Mouse (Mus musculus): ENCODE results near the gene Atg10. TPM values are rescaled to one million over a fixed set of nuclear protein-coding genes. Genes with fewer than 3 reads are reported as not detected.

Atg10 gene
- polyA plus RNA-seq, 1 experiment from 2014 or later, result 14.7 TPM

DNA sequence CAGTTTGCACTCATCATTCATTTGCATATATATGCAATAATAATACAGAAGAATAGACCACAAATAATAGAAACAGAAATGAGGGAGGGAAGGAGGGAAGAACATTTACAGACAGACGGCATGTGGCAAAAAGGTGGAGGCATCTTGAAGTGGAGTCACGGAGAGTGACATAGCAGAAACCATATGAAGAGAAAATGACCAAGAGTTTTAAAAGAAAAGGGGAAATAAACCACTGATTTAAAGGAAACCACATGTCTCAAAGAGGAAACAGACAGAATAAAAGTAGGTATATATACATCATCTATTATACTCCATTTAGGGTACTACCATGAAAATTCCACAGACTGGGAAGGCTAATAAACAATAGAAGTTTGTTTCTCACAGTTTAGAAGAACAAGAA lies 239.7 kb downstream of the Atg10 start:
- WGBS, result 83% methylated on average over 2 of the region's 2 CpGs
- Histone ChIP-seq H3K4me3 (ENCODE audit: low read length) (no peak overlapping the region), H3K27me3 (ENCODE audit: control insufficient read depth, insufficient read depth, low read depth, low read length) (no peaks in the 10 kb centered on the region)

DNA sequence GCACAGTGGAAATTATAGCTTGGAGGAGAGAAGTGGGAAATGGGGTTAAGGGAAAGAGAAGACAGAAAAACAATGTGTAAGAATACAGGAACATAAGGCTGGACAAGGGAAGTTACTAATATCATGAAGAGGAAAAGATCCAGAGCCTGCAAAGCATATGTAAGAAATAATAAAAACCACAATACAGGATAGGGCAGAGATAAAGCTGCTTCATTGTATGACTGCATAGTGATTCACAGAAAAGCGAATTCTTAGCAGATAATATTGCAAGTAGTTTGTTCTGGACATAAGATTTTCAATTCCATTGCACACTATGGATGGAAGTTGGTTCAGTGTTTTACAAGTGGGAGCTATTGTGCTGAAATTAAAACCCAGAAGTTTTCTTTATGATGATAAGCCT lies 242.0 kb downstream of the Atg10 start:
- Histone ChIP-seq H3K4me1 (replicated peaks; ENCODE audit: control insufficient read depth, insufficient read depth, low read length) (no peaks in the 10 kb centered on the region; the same call in 1 of the 2 replicates), H3K27me3 (ENCODE audit: control insufficient read depth, insufficient read depth, low read depth, low read length) (no peaks in the 10 kb centered on the region), H3K27ac (ENCODE audit: low read length) (no peak overlapping the region), H3K9me3 (ENCODE audit: control insufficient read depth, low read length) (no peaks in the 10 kb centered on the region), H3K4me2 (ENCODE audit: low read depth, low read length) (no peak overlapping the region), H3K4me3 (ENCODE audit: low read length) (no peak overlapping the region), H3K9ac (ENCODE audit: low read length) (no peak overlapping the region), H3K36me3 (ENCODE audit: control insufficient read depth, insufficient read depth, low read length) (no peaks in the 10 kb centered on the region)
- 69% methylated on average over 1 of the region's 1 CpGs for WGBS
- no peak for ATAC-seq (ENCODE audit: low read depth)

More for the DNA sequence above, 239.7 kb downstream of the Atg10 start:
- H3K9ac ChIP-seq (ENCODE audit: low read length), result no peak overlapping the region
- no peak for ATAC-seq (ENCODE audit: low read depth)
- H3K27ac ChIP-seq (ENCODE audit: low read length), result no peak overlapping the region
- no peaks in the 10 kb centered on the region; the same call in 1 of the 2 replicates for H3K4me1 ChIP-seq (replicated peaks; ENCODE audit: control insufficient read depth, insufficient read depth, low read length)
- H3K9me3 ChIP-seq (ENCODE audit: control insufficient read depth, low read length), result no peaks in the 10 kb centered on the region
- H3K4me2 ChIP-seq (ENCODE audit: low read depth, low read length), result no peak overlapping the region
- no peaks in the 10 kb centered on the region for H3K36me3 ChIP-seq (ENCODE audit: control insufficient read depth, insufficient read depth, low read length)

DNA sequence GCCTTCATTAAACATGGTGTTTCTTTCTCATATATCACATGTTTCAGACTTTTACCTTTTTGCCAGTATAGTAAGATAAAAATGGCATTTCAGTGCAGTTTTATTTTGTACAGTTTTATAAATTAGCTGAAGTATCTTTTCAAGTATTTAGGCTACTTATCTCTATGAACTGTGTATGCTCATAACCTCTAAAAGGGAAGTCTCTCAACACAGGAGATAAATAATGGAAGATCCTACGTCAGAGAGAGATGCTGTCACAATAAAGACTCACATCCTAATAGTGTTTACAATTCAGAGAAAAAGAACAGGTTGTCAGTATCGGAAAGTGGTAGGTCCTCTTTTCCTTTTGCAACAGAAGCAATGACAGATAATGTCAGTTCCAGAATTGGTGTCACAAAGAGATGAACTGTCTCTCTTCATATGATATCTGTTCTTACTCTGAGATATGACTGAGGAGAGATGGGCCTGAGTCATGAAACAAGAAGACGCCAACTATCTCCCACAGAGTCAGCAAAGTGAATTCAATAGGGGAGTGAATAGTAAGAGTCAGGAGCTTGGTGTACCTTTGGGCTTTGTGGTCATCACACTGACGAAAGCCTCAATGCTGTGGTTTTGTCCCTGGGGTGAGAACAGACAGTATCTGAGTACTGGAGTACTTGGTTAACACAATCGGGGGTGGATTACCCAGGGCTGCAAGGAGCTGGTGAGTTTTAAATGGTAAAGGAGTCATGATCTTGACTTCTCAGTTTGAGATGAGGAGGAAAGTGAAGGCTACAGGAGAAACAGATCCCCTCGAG lies 242.7 kb downstream of the Atg10 start:
- Histone ChIP-seq H3K27me3 (ENCODE audit: control insufficient read depth, insufficient read depth, low read depth, low read length) (no peaks in the 10 kb centered on the region), H3K9me3 (ENCODE audit: control insufficient read depth, low read length) (no peaks in the 10 kb centered on the region), H3K9ac (ENCODE audit: low read length) (no peak overlapping the region), H3K36me3 (ENCODE audit: control insufficient read depth, insufficient read depth, low read length) (no peaks in the 10 kb centered on the region), H3K4me1 (replicated peaks; ENCODE audit: control insufficient read depth, insufficient read depth, low read length) (no peaks in the 10 kb centered on the region; the same call in 1 of the 2 replicates), H3K4me3 (ENCODE audit: low read length) (no peak overlapping the region), H3K27ac (ENCODE audit: low read length) (no peak overlapping the region), H3K4me2 (ENCODE audit: low read depth, low read length) (no peak overlapping the region)
- no peak for ATAC-seq (ENCODE audit: low read depth)
- 71% methylated on average over 6 of the region's 6 CpGs for WGBS

DNA sequence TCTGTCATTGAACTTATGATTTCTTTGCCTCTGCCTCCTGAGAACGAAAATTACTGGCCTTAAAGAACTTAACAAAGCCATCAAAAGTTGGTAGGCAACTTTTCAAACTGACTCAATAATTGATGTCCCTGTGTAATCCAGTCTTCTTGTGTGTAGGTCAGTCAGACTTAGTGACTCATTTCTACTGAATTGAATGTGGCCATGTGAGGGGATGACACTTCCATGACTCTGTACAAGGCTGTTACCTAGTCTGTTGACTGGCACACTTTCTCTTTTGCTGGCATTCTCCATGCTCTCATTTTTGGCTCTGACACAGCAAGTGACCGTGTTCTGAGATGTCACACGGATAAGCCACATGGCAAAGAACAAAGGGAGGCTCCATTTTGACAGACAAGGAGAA lies 246.7 kb downstream of the Atg10 start:
- H3K4me2 ChIP-seq (ENCODE audit: low read depth, low read length), result no peak overlapping the region
- no peak overlapping the region for H3K27ac ChIP-seq (ENCODE audit: low read length)
- H3K4me1 ChIP-seq (replicated peaks; ENCODE audit: control insufficient read depth, insufficient read depth, low read length), result no peaks in the 10 kb centered on the region
- WGBS, result 81% methylated on average over 3 of the region's 3 CpGs
- no peaks in the 10 kb centered on the region for H3K36me3 ChIP-seq (ENCODE audit: control insufficient read depth, insufficient read depth, low read length)
- no peak overlapping the region for H3K9ac ChIP-seq (ENCODE audit: low read length)
- no peaks in the 10 kb centered on the region for H3K9me3 ChIP-seq (ENCODE audit: control insufficient read depth, low read length)
- no peaks in the 10 kb centered on the region for H3K27me3 ChIP-seq (ENCODE audit: control insufficient read depth, insufficient read depth, low read depth, low read length)
- no peak for ATAC-seq (ENCODE audit: low read depth)
- no peak overlapping the region for H3K4me3 ChIP-seq (ENCODE audit: low read length)

DNA sequence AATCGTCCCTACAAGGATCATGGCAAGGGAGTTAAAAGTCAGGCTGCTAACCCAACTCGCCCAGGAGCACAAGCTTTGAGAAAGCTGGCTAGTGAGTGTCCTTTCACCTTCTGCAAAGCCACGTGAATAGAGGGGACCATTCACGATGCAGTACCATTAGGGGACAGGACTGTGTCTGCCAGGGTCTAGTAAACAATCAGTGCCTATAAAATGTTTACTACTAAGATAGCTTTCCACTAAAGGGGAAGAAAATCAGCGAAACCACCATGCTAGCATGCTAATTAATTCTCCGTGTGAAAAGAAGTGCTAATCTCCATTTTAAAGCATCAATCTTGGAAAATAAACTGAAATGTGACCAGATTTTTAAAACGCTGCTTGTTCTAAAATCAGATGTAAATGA lies 250.4 kb downstream of the Atg10 start:
- WGBS, result 58% methylated on average over 7 of the region's 7 CpGs
- no peak overlapping the region for H3K9ac ChIP-seq (ENCODE audit: low read length)
- ATAC-seq (ENCODE audit: low read depth), result no peak

DNA sequence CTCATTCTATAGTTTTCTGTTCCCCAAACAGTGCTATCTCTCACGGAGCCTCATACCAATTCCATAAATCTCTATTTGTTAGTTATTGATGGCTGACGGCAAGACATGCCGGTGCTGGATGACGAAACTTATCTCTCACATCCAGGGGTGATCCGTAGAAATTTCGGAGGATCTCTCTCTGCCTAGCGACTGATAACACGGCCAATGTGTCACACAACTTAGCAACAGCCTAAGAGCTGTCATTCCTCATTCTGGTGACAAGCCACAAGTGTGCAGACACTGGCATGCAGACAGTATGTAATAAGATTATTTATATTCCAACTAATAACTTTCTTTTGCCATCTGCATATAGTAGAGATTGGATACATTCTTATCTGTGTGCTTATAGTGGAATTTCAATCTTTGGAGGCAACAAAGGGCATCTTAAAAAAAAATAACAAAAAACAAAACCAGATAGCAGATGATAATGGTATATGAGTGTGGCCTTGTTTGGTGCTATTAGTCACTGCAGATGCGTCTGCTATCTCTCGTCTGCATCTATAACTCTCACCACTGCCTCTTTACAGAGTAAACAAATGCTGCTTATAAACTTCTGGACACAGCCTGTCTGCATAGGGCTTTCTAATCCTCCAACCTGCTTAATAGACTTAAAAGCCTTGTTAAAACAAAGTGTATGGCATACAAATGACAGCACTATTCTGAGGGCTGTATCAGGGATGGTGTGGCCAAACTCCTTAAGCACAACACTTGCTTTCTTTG lies 253.3 kb downstream of the Atg10 start:
- Histone ChIP-seq H3K4me3 (ENCODE audit: low read length) (no peak overlapping the region), H3K27ac (ENCODE audit: low read length) (no peak overlapping the region), H3K4me2 (ENCODE audit: low read depth, low read length) (no peak overlapping the region), H3K4me1 (replicated peaks; ENCODE audit: control insufficient read depth, insufficient read depth, low read length) (no peaks in the 10 kb centered on the region), H3K9me3 (ENCODE audit: control insufficient read depth, low read length) (no peaks in the 10 kb centered on the region), H3K9ac (ENCODE audit: low read length) (no peak overlapping the region), H3K27me3 (ENCODE audit: control insufficient read depth, insufficient read depth, low read depth, low read length) (no peaks in the 10 kb centered on the region), H3K36me3 (ENCODE audit: control insufficient read depth, insufficient read depth, low read length) (no peaks in the 10 kb centered on the region)
- no peak for ATAC-seq (ENCODE audit: low read depth)
- 48% methylated on average over 10 of the region's 10 CpGs for WGBS

More for the DNA sequence above, 250.4 kb downstream of the Atg10 start:
- Histone ChIP-seq H3K36me3 (ENCODE audit: control insufficient read depth, insufficient read depth, low read length) (no peaks in the 10 kb centered on the region), H3K9me3 (ENCODE audit: control insufficient read depth, low read length) (no peaks in the 10 kb centered on the region), H3K4me3 (ENCODE audit: low read length) (no peak overlapping the region), H3K27me3 (ENCODE audit: control insufficient read depth, insufficient read depth, low read depth, low read length) (no peaks in the 10 kb centered on the region), H3K27ac (ENCODE audit: low read length) (no peak overlapping the region), H3K4me1 (replicated peaks; ENCODE audit: control insufficient read depth, insufficient read depth, low read length) (no peaks in the 10 kb centered on the region), H3K4me2 (ENCODE audit: low read depth, low read length) (no peak overlapping the region)

DNA sequence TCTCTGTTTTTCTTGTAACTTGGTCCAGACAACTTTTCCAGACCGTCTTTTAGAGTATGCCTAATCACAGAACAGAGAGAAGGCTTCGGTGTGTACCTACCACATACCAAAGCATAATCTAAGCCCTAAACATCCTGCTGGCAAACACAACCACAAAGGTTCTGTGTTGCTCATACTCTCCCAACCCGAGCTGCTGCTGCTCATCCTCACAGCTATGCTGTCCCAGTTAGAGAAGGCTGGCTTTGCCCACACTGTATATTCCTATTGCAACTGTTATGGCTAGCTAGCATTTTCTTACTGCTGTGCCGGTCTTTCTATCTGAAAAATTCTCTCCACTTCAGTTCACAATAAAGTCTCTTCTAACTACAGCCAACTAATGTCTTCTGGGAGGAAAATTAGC lies 254.8 kb downstream of the Atg10 start:
- H3K27ac ChIP-seq (ENCODE audit: low read length), result no peak overlapping the region
- H3K4me1 ChIP-seq (replicated peaks; ENCODE audit: control insufficient read depth, insufficient read depth, low read length), result no peaks in the 10 kb centered on the region
- no peak overlapping the region for H3K4me3 ChIP-seq (ENCODE audit: low read length)
- 58% methylated on average over 4 of the region's 4 CpGs for WGBS
- no peaks in the 10 kb centered on the region for H3K27me3 ChIP-seq (ENCODE audit: control insufficient read depth, insufficient read depth, low read depth, low read length)
- no peak overlapping the region for H3K4me2 ChIP-seq (ENCODE audit: low read depth, low read length)
- H3K9ac ChIP-seq (ENCODE audit: low read length), result no peak overlapping the region
- ATAC-seq (ENCODE audit: low read depth), result no peak
- no peaks in the 10 kb centered on the region for H3K36me3 ChIP-seq (ENCODE audit: control insufficient read depth, insufficient read depth, low read length)
- H3K9me3 ChIP-seq (ENCODE audit: control insufficient read depth, low read length), result no peaks in the 10 kb centered on the region

DNA sequence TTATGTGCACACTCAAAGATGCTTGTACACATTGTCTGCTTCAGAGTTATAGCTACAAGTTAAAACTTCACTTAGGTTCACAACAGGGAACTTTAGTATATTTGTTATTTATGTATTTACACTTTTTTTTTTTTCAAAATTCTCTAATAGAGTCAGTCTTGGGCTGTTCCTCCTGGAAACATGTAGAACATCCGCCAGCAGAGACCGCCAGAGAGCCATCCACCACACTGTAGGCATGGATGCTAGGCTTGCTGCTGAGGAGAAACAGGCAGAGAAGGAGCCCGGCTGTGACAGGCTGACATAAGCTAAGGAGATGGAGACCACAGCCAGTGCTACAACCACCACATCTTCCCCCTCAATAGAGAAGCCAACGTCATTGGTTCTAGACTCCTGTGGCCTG lies 256.3 kb downstream of the Atg10 start:
- no peak overlapping the region for H3K9ac ChIP-seq (ENCODE audit: low read length)
- no peak overlapping the region for H3K27ac ChIP-seq (ENCODE audit: low read length)
- no peaks in the 10 kb centered on the region for H3K9me3 ChIP-seq (ENCODE audit: control insufficient read depth, low read length)
- no peak overlapping the region for H3K4me3 ChIP-seq (ENCODE audit: low read length)
- no peak overlapping the region for H3K4me2 ChIP-seq (ENCODE audit: low read depth, low read length)
- no peaks in the 10 kb centered on the region for H3K27me3 ChIP-seq (ENCODE audit: control insufficient read depth, insufficient read depth, low read depth, low read length)
- ATAC-seq (ENCODE audit: low read depth), result peak; percentile 86
- no peaks in the 10 kb centered on the region for H3K4me1 ChIP-seq (replicated peaks; ENCODE audit: control insufficient read depth, insufficient read depth, low read length)
- no peaks in the 10 kb centered on the region for H3K36me3 ChIP-seq (ENCODE audit: control insufficient read depth, insufficient read depth, low read length)
- 7% methylated on average over 4 of the region's 4 CpGs for WGBS

DNA sequence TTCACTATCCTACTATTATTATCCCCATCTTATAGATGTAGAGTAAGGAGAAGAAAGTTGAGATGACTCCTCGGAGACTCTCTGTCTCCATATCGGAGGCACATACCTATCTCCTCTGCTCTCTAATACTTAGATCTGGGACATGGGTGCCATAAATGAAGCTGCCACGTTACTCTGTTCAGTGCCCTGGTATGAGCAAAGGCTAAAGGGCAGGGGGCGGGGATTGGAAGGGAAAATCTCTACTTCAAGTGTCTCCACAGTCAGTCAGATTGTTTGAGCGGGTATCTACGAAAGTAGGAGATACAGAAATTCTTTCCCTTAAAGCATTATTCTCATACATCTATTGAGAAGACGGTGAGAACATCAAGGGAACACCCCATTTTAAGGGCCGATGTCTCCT lies 257.8 kb downstream of the Atg10 start:
- no peak for ATAC-seq (ENCODE audit: low read depth)
- Histone ChIP-seq H3K9ac (ENCODE audit: low read length) (no peak overlapping the region), H3K27me3 (ENCODE audit: control insufficient read depth, insufficient read depth, low read depth, low read length) (no peaks in the 10 kb centered on the region), H3K4me2 (ENCODE audit: low read depth, low read length) (no peak overlapping the region), H3K36me3 (ENCODE audit: control insufficient read depth, insufficient read depth, low read length) (no peaks in the 10 kb centered on the region), H3K9me3 (ENCODE audit: control insufficient read depth, low read length) (no peaks in the 10 kb centered on the region), H3K4me1 (replicated peaks; ENCODE audit: control insufficient read depth, insufficient read depth, low read length) (no peaks in the 10 kb centered on the region), H3K27ac (ENCODE audit: low read length) (no peak overlapping the region), H3K4me3 (ENCODE audit: low read length) (no peak overlapping the region)
- WGBS, result 73% methylated on average over 8 of the region's 8 CpGs
